Mouse (Mus musculus): ENCODE results near the gene Casp3.
A peak's percentile ranks its signal among the peaks of the same experiment; 100 is the strongest.

The Casp3 gene

GRCm38 (mm10) chr8:46611557-46611956, 5.5 kb upstream of the Casp3 start:
- DNase-seq, result no peak

GRCm38 (mm10) chr8:46612913-46613312, 4.2 kb upstream of the Casp3 start:
- DNase-seq, result no peak

GRCm38 (mm10) chr8:46613377-46613776, 3.7 kb upstream of the Casp3 start:
- DNase-seq, result no peak

GRCm38 (mm10) chr8:46615936-46616335, 1.2 kb upstream of the Casp3 start:
- no peak for DNase-seq

GRCm38 (mm10) chr8:46617690-46618620, 864 bp downstream of the Casp3 start:
- no peak for DNase-seq

- DNase-seq, result no peak
These were observed 1.7 kb downstream of the Casp3 start for GRCm38 (mm10) chr8:46618639-46619320.

- DNase-seq, result no peak
These were observed 5.6 kb downstream of the Casp3 start for GRCm38 (mm10) chr8:46622446-46623270.

GRCm38 (mm10) chr8:46625166-46625565, 8.1 kb downstream of the Casp3 start:
- no peak for DNase-seq

GRCm38 (mm10) chr8:46626642-46627041, 9.6 kb downstream of the Casp3 start:
- no peak for DNase-seq

- DNase-seq, result peak; percentile 22
These were observed 10.8 kb downstream of the Casp3 start for GRCm38 (mm10) chr8:46627881-46628280.

GRCm38 (mm10) chr8:46628645-46629044, 11.6 kb downstream of the Casp3 start:
- no peak for DNase-seq

- DNase-seq, result no peak
These were observed 13.3 kb downstream of the Casp3 start for GRCm38 (mm10) chr8:46630422-46630821.

GRCm38 (mm10) chr8:46630932-46631331, 13.8 kb downstream of the Casp3 start:
- DNase-seq, result no peak

- DNase-seq, result peak; percentile 52
These were observed 22.0 kb downstream of the Casp3 start for GRCm38 (mm10) chr8:46639010-46639571.

GRCm38 (mm10) chr8:46639852-46640251, 22.8 kb downstream of the Casp3 start:
- DNase-seq, result no peak

GRCm38 (mm10) chr8:46641272-46641671, 24.2 kb downstream of the Casp3 start:
- DNase-seq, result no peak

GRCm38 (mm10) chr8:46648421-46648820, 31.3 kb downstream of the Casp3 start:
- peak; percentile 34 for DNase-seq

- peak; percentile 39 for DNase-seq
These were observed 34.8 kb downstream of the Casp3 start for GRCm38 (mm10) chr8:46651872-46652271.

- no peak for DNase-seq
These were observed 38.8 kb downstream of the Casp3 start for GRCm38 (mm10) chr8:46655919-46656318.

- DNase-seq, result peak; percentile 37
These were observed 54.4 kb downstream of the Casp3 start for GRCm38 (mm10) chr8:46671496-46671895.

GRCm38 (mm10) chr8:46680671-46681365, 63.7 kb downstream of the Casp3 start:
- DNase-seq, result no peak
